Mouse (Mus musculus) liver, postnatal 0 days (tissue): ENCODE data around the gene Bbs9. TPM values are rescaled to one million over a fixed set of nuclear protein-coding genes. Genes with fewer than 3 reads are reported as not detected.

Experiments
- ATAC-seq: fragments of 200-750 bp; cut with Nextera tagmentation; 2 replicates; pipeline ENCODE4 v1.8.0; 2017; ENCODE audit warnings: mild to moderate bottlenecking, moderate library complexity
- DNase-seq: peaks from one replicate; pipeline ENCODE4 v3.0.0-alpha.2; 2016
- H3K27ac ChIP-seq: fragments of 300-500 bp; sonication (generic); 2 replicates; pipeline ENCODE4 v1.5.1; 2014; ENCODE audit warnings: antibody characterized with exemption, moderate library complexity, mild to moderate bottlenecking, low read depth
- H3K27me3 ChIP-seq: fragments of 300-500 bp; sonication (generic); 2 replicates; pipeline ENCODE4 v1.6.1; 2014; ENCODE audit warnings: low read length, control low read depth, mixed read lengths; ENCODE audit not compliant: insufficient read depth
- H3K36me3 ChIP-seq: fragments of 300-500 bp; sonication (generic); replicated peaks from 2 replicates; pipeline ENCODE4 v1.6.1; 2014; ENCODE audit warnings: mild to moderate bottlenecking, control low read depth, low read length, moderate library complexity, mixed read lengths; ENCODE audit not compliant: insufficient read depth
- H3K4me1 ChIP-seq: fragments of 300-500 bp; sonication (generic); 2 replicates; pipeline ENCODE4 v1.6.1; 2014; ENCODE audit warnings: antibody characterized with exemption, mild to moderate bottlenecking, control low read depth; ENCODE audit not compliant: insufficient read depth
- H3K4me2 ChIP-seq: fragments of 300-500 bp; sonication (generic); 2 replicates; pipeline ENCODE4 v1.6.1; 2014; ENCODE audit warnings: low read depth, mild to moderate bottlenecking, low read length, moderate library complexity, mixed read lengths
- H3K4me3 ChIP-seq: fragments of 300-500 bp; sonication (generic); 2 replicates; pipeline ENCODE4 v1.5.1; 2014; ENCODE audit warnings: low read depth, low read length
- H3K9ac ChIP-seq: fragments of 300-500 bp; sonication (generic); replicated peaks from 2 replicates; pipeline ENCODE4 v1.6.1; 2014; ENCODE audit warnings: mild to moderate bottlenecking, moderate library complexity
- H3K9me3 ChIP-seq: fragments of 300-500 bp; sonication (generic); 2 replicates; pipeline ENCODE4 v1.6.1; 2016; ENCODE audit warnings: mild to moderate bottlenecking, control low read depth, low read length, mixed read lengths
- CTCF ChIP-seq: sonication (generic); IDR thresholded peaks from 2 replicates; pipeline ENCODE4 v1.5.1; 2016; ENCODE audit warnings: antibody characterized with exemption, low read depth
- EP300 ChIP-seq: IDR thresholded peaks from 2 replicates; pipeline ENCODE4 v1.6.1; 2016; ENCODE audit warnings: antibody characterized with exemption, low read depth, mild to moderate bottlenecking
- WGBS: fragments of 180-500 bp; shearing (Covaris S2); extraction: QIAGEN DNeasy Blood & Tissue Kit; methylation state at CpG from one replicate; pipeline ENCODE4 v1.1.7; 2014; ENCODE audit not compliant: insufficient replicate concordance; 5-methylcytosine and 5-hydroxymethylcytosine counted together
- polyA plus RNA-seq: library from polyadenylated mRNA; unstranded; fragments of >200 nt; fragmentation: Nextera tagmentation; extraction: Ambion mirVana; gene quantifications from 2 replicates; pipeline ENCODE4 v1.2.1, GENCODE M21; 2015

Bbs9 gene
- polyA plus RNA-seq, 1 experiment from 2014 or later = 1.8 TPM

- DNase-seq (no peak), ATAC-seq (no peak)
- no peak overlapping the region for H3K9ac ChIP-seq
- H3K36me3 ChIP-seq = no peaks in the 10 kb centered on the region
- no peaks in the 10 kb centered on the region for H3K27me3 ChIP-seq
- H3K4me1 ChIP-seq = no peaks in the 10 kb centered on the region
- no peak for TF ChIP-seq EP300
- no peak for TF ChIP-seq CTCF
- 76% methylated on average over 6 of the region's 6 CpGs for WGBS
- H3K9me3 ChIP-seq = no peaks in the 10 kb centered on the region
- no peak overlapping the region for H3K4me2 ChIP-seq
- no peak overlapping the region for H3K4me3 ChIP-seq
- H3K27ac ChIP-seq = no peak overlapping the region
These were observed 304.1 kb downstream of the Bbs9 start for GRCm38 (mm10) chr9:22779631-22780030.

GRCm38 (mm10) chr9:22786006-22786405 lies 310.5 kb downstream of the Bbs9 start:
- Histone ChIP-seq H3K4me1 (no peaks in the 10 kb centered on the region), H3K9ac (no peak overlapping the region), H3K4me3 (no peak overlapping the region), H3K4me2 (no peak overlapping the region), H3K9me3 (no peaks in the 10 kb centered on the region), H3K36me3 (no peaks in the 10 kb centered on the region), H3K27me3 (no peaks in the 10 kb centered on the region), H3K27ac (no peak overlapping the region)
- TF ChIP-seq EP300 (no peak), CTCF (no peak)
- no peak for ATAC-seq
- 81% methylated on average over 4 of the region's 4 CpGs for WGBS
- DNase-seq = no peak

GRCm38 (mm10) chr9:22788423-22788822 lies 312.9 kb downstream of the Bbs9 start:
- no peak overlapping the region for H3K9ac ChIP-seq
- WGBS = 71% methylated on average over 4 of the region's 4 CpGs
- TF ChIP-seq EP300 = no peak
- no peak for TF ChIP-seq CTCF
- DNase-seq (no peak), ATAC-seq (no peak)
- no peak overlapping the region for H3K4me3 ChIP-seq
- H3K4me2 ChIP-seq = no peak overlapping the region
- H3K9me3 ChIP-seq = no peaks in the 10 kb centered on the region
- no peaks in the 10 kb centered on the region for H3K4me1 ChIP-seq
- H3K36me3 ChIP-seq = no peaks in the 10 kb centered on the region
- no peak overlapping the region for H3K27ac ChIP-seq
- no peaks in the 10 kb centered on the region for H3K27me3 ChIP-seq

- TF ChIP-seq CTCF = no peak
- TF ChIP-seq EP300 = no peak
- Histone ChIP-seq H3K9me3 (no peaks in the 10 kb centered on the region), H3K4me1 (no peaks in the 10 kb centered on the region), H3K27me3 (no peaks in the 10 kb centered on the region), H3K4me2 (no peak overlapping the region), H3K27ac (no peak overlapping the region), H3K4me3 (no peak overlapping the region), H3K36me3 (no peaks in the 10 kb centered on the region), H3K9ac (no peak overlapping the region)
- 78% methylated on average over 4 of the region's 4 CpGs for WGBS
- no peak for DNase-seq
- ATAC-seq = no peak
These were observed 313.3 kb downstream of the Bbs9 start for GRCm38 (mm10) chr9:22788850-22789249.

GRCm38 (mm10) chr9:22789380-22790168 lies 314.1 kb downstream of the Bbs9 start:
- ATAC-seq = no peak
- Histone ChIP-seq H3K4me1 (no peaks in the 10 kb centered on the region), H3K9me3 (no peaks in the 10 kb centered on the region), H3K36me3 (no peaks in the 10 kb centered on the region), H3K9ac (no peak overlapping the region), H3K27me3 (no peaks in the 10 kb centered on the region), H3K4me2 (no peak overlapping the region), H3K4me3 (no peak overlapping the region), H3K27ac (no peak overlapping the region)
- 76% methylated on average over 9 of the region's 9 CpGs for whole genome bisulfite sequencing
- TF ChIP-seq CTCF (no peak), EP300 (no peak)
- DNase-seq = no peak

GRCm38 (mm10) chr9:22791208-22791607 lies 315.7 kb downstream of the Bbs9 start:
- 71% methylated on average over 5 of the region's 5 CpGs for WGBS

GRCm38 (mm10) chr9:22791750-22792149 lies 316.2 kb downstream of the Bbs9 start:
- Histone ChIP-seq H3K4me3 (no peak overlapping the region), H3K9ac (no peak overlapping the region), H3K4me1 (no peaks in the 10 kb centered on the region), H3K9me3 (no peaks in the 10 kb centered on the region), H3K27me3 (no peaks in the 10 kb centered on the region), H3K27ac (no peak overlapping the region), H3K36me3 (no peaks in the 10 kb centered on the region), H3K4me2 (no peak overlapping the region)
- no peak for ATAC-seq
- 44% methylated on average over 9 of the region's 9 CpGs for WGBS
- TF ChIP-seq CTCF = no peak
- TF ChIP-seq EP300 = no peak
- DNase-seq = no peak

More at GRCm38 (mm10) chr9:22791208-22791607, 315.7 kb downstream of the Bbs9 start:
- Histone ChIP-seq H3K36me3 (no peaks in the 10 kb centered on the region), H3K27me3 (no peaks in the 10 kb centered on the region), H3K4me1 (no peaks in the 10 kb centered on the region), H3K4me2 (no peak overlapping the region), H3K4me3 (no peak overlapping the region), H3K9me3 (no peaks in the 10 kb centered on the region), H3K27ac (no peak overlapping the region), H3K9ac (no peak overlapping the region)
- DNase-seq = no peak
- no peak for ATAC-seq
- TF ChIP-seq EP300 = no peak
- TF ChIP-seq CTCF = no peak
